Mouse (Mus musculus): ENCODE measurements around the gene Msi1. TPM values are rescaled to one million over a fixed set of nuclear protein-coding genes. Genes with fewer than 3 reads are reported as not detected.

Msi1 gene
- polyA plus RNA-seq, 1 experiment from 2014 or later, result 3.0 TPM

DNA sequence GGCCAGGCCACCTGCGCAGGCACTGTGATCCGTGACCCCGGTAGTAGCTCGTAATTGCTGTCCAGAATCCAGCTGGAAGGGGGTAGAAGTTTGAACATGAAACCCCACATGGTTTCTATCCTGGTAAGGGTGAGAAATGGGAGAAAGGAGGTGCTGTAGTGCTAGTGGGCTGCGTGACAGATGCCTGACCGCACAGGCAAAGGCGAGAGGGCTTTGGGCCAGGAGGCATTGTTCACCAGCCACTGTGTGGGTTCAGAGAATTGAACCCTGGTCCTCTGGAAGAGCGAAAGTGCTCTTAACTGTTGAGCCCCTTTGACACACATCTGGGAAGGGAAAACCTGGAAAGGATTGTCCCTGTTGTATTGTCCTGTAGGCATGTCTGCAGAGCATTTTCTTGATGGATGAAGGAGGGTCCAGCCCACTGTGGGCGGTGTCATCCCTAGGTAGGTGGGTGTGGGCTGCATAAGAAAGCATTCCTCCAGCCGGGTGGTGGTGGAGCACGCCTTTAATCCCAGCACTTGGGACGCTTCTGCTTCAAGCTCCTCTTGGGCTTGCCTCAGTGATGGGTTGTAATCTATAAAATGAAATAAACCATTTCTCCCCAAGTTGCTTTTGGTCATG, 46.8 kb downstream of the Msi1 start:
- Histone ChIP-seq H3K27me3 (replicated peaks; ENCODE audit: control insufficient read depth, insufficient read depth, low read length) (no peaks in the 10 kb centered on the region), H3K9ac (ENCODE audit: low read depth, low read length) (peak overlapping the region; percentile 57), H3K36me3 (ENCODE audit: control insufficient read depth, insufficient read depth, low read length) (no peaks in the 10 kb centered on the region), H3K9me3 (ENCODE audit: control insufficient read depth, low read length) (no peaks in the 10 kb centered on the region), H3K4me1 (ENCODE audit: control insufficient read depth, insufficient read depth, low read length) (peaks cover 4% of the 10 kb centered on the region; the same call in 1 of the 2 replicates), H3K4me3 (ENCODE audit: low read length) (peak overlapping the region; percentile 34), H3K27ac (ENCODE audit: low read length) (no peak overlapping the region), H3K4me2 (ENCODE audit: low read depth, low read length) (peak overlapping the region; percentile 49)
- peak; percentile 55 for ATAC-seq
- 38% methylated on average over 12 of the region's 12 CpGs for WGBS

DNA sequence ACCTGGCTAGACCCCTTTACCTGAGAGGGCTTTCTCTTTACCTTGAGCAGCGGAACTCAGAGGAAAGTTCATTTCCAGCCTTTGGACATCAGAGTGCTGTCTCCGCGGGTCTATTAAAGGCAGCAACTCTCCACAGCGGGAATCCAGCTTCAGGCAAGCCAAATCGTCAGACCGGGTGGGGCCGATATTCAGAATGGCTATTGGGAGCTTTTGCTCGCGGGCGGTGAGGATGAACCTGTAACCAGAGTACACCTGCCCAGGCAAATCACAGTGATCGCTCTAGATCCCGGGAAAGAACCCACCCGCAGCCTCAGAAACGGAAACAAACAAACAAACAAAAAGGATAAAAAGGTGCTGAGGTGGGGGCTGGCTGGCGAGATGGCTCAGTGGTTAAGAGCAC, 50.2 kb downstream of the Msi1 start:
- Histone ChIP-seq H3K27ac (ENCODE audit: low read length) (no peak overlapping the region), H3K9ac (ENCODE audit: low read depth, low read length) (no peak overlapping the region), H3K4me2 (ENCODE audit: low read depth, low read length) (no peak overlapping the region), H3K9me3 (ENCODE audit: control insufficient read depth, low read length) (no peaks in the 10 kb centered on the region), H3K4me1 (ENCODE audit: control insufficient read depth, insufficient read depth, low read length) (peaks cover 8% of the 10 kb centered on the region), H3K27me3 (replicated peaks; ENCODE audit: control insufficient read depth, insufficient read depth, low read length) (no peaks in the 10 kb centered on the region), H3K36me3 (ENCODE audit: control insufficient read depth, insufficient read depth, low read length) (no peaks in the 10 kb centered on the region), H3K4me3 (ENCODE audit: low read length) (no peak overlapping the region)
- no peak for ATAC-seq
- 60% methylated on average over 15 of the region's 15 CpGs for WGBS

DNA sequence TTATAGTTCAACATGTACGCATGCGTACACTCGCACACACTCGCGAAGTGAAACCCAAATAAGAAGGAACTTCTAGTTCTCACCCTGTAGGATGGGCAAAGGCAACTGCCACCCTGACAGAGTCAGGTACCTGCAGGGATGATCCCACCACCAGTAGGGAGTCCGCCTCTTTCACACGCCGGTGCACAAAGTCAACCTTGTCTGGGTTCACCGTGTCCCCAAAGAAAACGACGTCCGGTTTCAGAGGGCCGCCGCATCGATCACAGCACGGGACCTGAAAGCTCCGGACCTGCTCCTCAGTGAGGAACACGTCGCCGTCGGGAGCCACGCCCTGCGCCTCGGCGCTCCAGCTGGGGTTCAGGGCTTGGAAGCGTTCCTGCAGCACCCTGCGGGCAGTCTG, 50.7 kb downstream of the Msi1 start:
- ATAC-seq, result no peak
- Histone ChIP-seq H3K4me1 (ENCODE audit: control insufficient read depth, insufficient read depth, low read length) (peaks cover 8% of the 10 kb centered on the region), H3K4me2 (ENCODE audit: low read depth, low read length) (peak overlapping the region; percentile 21), H3K9me3 (ENCODE audit: control insufficient read depth, low read length) (no peaks in the 10 kb centered on the region), H3K27ac (ENCODE audit: low read length) (no peak overlapping the region), H3K4me3 (ENCODE audit: low read length) (peak overlapping the region; percentile 7; the same call in 1 of the 2 replicates), H3K36me3 (ENCODE audit: control insufficient read depth, insufficient read depth, low read length) (no peaks in the 10 kb centered on the region), H3K27me3 (replicated peaks; ENCODE audit: control insufficient read depth, insufficient read depth, low read length) (no peaks in the 10 kb centered on the region), H3K9ac (ENCODE audit: low read depth, low read length) (no peak overlapping the region; the same call in 1 of the 2 replicates)
- 31% methylated on average over 27 of the region's 27 CpGs for WGBS

DNA sequence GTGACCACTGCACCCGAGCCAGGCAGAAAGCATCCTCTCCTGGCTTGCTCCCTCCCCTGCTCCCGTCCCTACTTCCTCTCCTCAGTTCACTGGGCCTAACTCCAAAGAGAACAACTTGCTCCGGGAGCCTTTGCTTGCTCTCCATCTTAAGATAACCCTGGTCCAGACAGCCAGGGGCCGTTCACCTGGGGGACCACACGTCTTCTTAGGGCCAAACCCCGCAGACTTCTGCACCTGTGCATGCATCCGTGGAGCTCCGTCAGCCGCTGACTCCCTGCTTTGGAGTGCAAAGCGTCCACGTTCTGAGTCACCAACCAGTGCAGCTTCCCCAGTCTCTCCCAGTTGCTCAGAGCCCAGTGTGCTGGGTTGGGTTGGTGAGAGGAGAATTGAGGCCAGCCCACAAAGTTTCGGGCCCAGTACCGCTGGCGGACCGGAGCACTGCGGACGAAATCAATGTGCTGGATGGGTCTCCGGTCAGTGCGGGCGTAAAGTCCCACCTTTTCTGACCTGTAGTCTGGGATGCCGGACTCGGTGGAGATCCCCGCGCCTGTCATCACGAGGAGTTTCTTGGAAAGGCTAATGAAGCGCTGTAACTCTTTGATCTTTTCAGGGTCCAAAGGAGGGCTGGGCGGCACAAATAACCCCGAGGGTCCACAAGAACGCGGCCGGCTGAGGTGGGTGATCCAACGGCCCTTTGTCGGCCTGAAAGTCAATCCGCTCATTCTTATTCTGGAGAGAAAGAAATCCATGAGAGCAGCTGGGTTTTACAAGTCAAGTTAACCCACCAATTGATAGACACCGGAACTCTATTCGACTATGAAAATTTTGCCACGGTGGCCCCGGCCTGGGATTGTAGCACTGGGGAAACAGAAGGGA, 53.2 kb downstream of the Msi1 start:
- Histone ChIP-seq H3K4me2 (ENCODE audit: low read depth, low read length) (no peak overlapping the region), H3K4me1 (ENCODE audit: control insufficient read depth, insufficient read depth, low read length) (peaks cover 4% of the 10 kb centered on the region), H3K9ac (ENCODE audit: low read depth, low read length) (peak overlapping the region; percentile 23; the same call in 1 of the 2 replicates), H3K9me3 (ENCODE audit: control insufficient read depth, low read length) (no peaks in the 10 kb centered on the region), H3K27me3 (replicated peaks; ENCODE audit: control insufficient read depth, insufficient read depth, low read length) (no peaks in the 10 kb centered on the region), H3K36me3 (ENCODE audit: control insufficient read depth, insufficient read depth, low read length) (no peaks in the 10 kb centered on the region), H3K27ac (ENCODE audit: low read length) (no peak overlapping the region), H3K4me3 (ENCODE audit: low read length) (no peak overlapping the region)
- WGBS, result 53% methylated on average over 38 of the region's 38 CpGs
- ATAC-seq, result no peak

DNA sequence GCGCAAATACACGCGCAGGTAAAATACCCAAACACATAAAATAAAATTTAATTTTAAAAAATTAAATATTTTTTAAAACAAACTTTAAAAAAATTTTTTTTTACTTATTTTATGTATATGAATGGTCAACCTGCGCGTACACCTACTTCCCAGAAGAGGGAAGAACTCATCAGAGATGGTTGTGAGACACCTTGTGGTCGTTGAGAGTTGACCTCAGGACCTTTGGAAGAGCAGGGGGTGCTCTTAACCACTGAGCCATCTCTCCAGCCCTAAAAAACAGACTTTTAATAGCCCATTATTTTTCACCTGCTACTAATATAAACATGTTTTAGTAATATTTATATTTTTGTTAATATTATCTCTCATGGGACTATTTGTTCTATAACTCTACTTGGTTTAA, 54.0 kb downstream of the Msi1 start:
- H3K27ac ChIP-seq (ENCODE audit: low read length), result no peak overlapping the region
- no peak overlapping the region for H3K4me3 ChIP-seq (ENCODE audit: low read length)
- no peak for ATAC-seq
- 51% methylated on average over 6 of the region's 6 CpGs for WGBS
- no peak overlapping the region for H3K9ac ChIP-seq (ENCODE audit: low read depth, low read length)
- H3K9me3 ChIP-seq (ENCODE audit: control insufficient read depth, low read length), result no peaks in the 10 kb centered on the region
- H3K36me3 ChIP-seq (ENCODE audit: control insufficient read depth, insufficient read depth, low read length), result no peaks in the 10 kb centered on the region
- peaks cover 4% of the 10 kb centered on the region for H3K4me1 ChIP-seq (ENCODE audit: control insufficient read depth, insufficient read depth, low read length)
- H3K27me3 ChIP-seq (replicated peaks; ENCODE audit: control insufficient read depth, insufficient read depth, low read length), result no peaks in the 10 kb centered on the region
- no peak overlapping the region for H3K4me2 ChIP-seq (ENCODE audit: low read depth, low read length)

DNA sequence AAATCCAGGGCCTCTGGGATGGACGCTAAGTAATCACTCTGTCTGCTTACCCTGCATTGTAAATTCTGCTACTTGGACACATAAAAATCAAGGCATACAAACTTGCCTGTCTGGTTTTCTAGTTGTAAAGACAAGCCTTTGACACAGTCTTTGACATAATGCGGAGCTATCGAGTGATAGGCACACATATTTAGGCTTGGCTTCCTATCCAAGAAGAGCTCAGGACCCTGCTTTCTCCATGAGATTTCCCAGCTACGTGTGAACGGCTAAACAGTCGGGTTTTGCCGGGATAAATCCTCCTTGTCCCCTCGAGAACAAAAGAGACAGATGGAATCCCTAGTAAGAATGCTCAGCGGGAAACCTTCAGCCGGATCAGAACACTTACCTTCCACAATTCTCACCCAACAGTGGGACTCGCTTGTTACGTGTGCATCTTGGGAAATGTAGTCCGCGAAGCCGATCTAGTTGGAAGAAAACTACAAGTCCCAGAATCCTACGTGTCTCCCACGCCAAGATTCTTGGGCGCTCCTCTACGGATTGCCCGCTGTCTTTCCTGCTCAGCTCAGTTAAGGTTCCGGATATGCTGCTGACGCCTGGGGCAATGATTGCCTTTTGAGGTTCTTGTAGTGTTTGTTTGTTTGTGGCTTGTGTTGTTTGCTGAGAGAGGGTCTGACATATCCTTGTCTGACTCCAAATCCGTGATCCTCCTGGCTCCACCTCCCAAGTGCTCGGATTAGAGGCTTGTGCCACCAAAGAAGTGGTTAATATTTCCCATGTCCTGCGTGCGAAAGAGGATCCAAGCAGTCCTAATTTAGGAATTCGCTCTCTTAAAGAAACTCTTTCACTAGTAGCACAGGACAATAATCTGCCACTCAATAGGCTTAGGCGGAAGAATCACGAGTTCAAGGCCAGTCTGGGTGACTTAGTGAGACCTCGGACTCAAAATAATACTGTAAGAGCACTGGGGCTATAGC, 54.8 kb downstream of the Msi1 start, which contains the start of gene Sirt4:
TSS of gene Sirt4 (minus strand) at position 779 of the 974 bp plus-strand sequence.
- Histone ChIP-seq H3K9me3 (ENCODE audit: control insufficient read depth, low read length) (no peaks in the 10 kb centered on the region), H3K36me3 (ENCODE audit: control insufficient read depth, insufficient read depth, low read length) (no peaks in the 10 kb centered on the region), H3K9ac (ENCODE audit: low read depth, low read length) (peak within 1 kb of the TSS; percentile 76), H3K4me3 (ENCODE audit: low read length) (peak within 1 kb of the TSS; percentile 59), H3K4me2 (ENCODE audit: low read depth, low read length) (peak within 1 kb of the TSS; percentile 61), H3K4me1 (ENCODE audit: control insufficient read depth, insufficient read depth, low read length) (peaks cover 4% of the 10 kb centered on the region), H3K27me3 (replicated peaks; ENCODE audit: control insufficient read depth, insufficient read depth, low read length) (no peaks in the 10 kb centered on the region), H3K27ac (ENCODE audit: low read length) (peak within 1 kb of the TSS; percentile 69)
- WGBS, result 5% methylated on average over 30 of the region's 30 CpGs
- ATAC-seq, result peak; percentile 87

DNA sequence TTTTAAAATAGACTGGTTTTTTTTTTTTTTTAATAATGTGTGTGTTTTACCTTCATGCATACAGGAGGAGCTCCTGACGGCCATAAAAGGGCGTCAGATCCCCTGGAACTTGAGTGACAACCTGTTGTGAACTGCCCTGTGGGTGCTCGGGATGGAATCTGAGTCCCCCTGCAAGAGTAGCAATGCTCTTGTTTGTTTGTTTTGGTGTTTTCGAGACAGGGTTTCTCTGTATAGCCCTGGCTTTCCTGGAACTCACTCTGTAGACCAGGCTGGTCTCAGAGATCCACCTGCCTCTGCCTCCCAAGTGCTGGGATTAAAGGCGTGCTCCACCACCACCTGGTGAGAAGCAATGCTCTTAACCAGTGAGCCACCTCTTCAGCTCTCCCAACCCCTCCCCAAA, 55.6 kb downstream of the Msi1 start:
- H3K9me3 ChIP-seq (ENCODE audit: control insufficient read depth, low read length), result no peaks in the 10 kb centered on the region
- H3K36me3 ChIP-seq (ENCODE audit: control insufficient read depth, insufficient read depth, low read length), result no peaks in the 10 kb centered on the region
- ATAC-seq, result no peak
- H3K27ac ChIP-seq (ENCODE audit: low read length), result no peak overlapping the region; the same call in 1 of the 2 replicates
- peak overlapping the region; percentile 59; the same call in 1 of the 2 replicates for H3K4me3 ChIP-seq (ENCODE audit: low read length)
- H3K4me2 ChIP-seq (ENCODE audit: low read depth, low read length), result peak overlapping the region; percentile 61
- peak overlapping the region; percentile 76; the same call in 1 of the 2 replicates for H3K9ac ChIP-seq (ENCODE audit: low read depth, low read length)
- 61% methylated on average over 5 of the region's 5 CpGs for WGBS
- H3K27me3 ChIP-seq (replicated peaks; ENCODE audit: control insufficient read depth, insufficient read depth, low read length), result no peaks in the 10 kb centered on the region
- peaks cover 4% of the 10 kb centered on the region for H3K4me1 ChIP-seq (ENCODE audit: control insufficient read depth, insufficient read depth, low read length)

DNA sequence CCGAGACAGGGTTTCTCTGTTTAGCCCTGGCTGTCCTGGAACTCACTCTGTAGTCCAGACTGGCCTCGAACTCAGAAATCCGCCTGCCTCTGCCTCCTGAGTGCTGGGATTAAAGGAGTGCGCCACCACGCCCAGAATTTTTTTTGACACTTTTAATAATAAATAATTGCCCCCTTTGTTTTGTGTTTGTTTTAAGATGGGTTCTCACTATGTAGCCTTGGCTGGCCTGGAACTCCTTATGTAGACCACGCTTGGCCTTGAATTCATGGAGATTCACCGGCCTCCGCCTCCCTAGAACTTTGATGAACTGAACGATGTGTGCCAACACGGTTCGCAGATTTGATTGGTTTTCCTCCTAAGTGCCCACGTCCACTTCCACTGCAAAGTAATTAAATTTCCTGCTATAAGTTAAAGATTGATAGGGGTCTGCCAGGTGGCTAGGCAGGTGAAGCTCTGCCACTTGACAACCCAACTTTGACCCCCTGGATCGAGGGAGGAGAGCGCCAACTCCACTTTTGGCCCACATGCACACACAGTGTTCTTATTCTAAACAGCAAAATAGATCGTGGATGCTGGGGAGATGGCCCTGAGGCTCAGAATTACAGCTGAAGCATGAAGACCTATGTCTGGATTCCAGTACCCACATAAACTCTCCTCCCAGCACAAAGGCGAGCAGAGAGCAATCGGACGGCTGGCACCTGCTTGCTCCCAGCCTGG, 56.2 kb downstream of the Msi1 start:
- no peak overlapping the region for H3K27ac ChIP-seq (ENCODE audit: low read length)
- H3K27me3 ChIP-seq (replicated peaks; ENCODE audit: control insufficient read depth, insufficient read depth, low read length), result no peaks in the 10 kb centered on the region
- no peak for ATAC-seq
- no peak overlapping the region for H3K4me2 ChIP-seq (ENCODE audit: low read depth, low read length)
- H3K4me1 ChIP-seq (ENCODE audit: control insufficient read depth, insufficient read depth, low read length), result peaks cover 4% of the 10 kb centered on the region
- H3K36me3 ChIP-seq (ENCODE audit: control insufficient read depth, insufficient read depth, low read length), result no peaks in the 10 kb centered on the region
- no peak overlapping the region for H3K9ac ChIP-seq (ENCODE audit: low read depth, low read length)
- WGBS, result 78% methylated on average over 18 of the region's 18 CpGs
- H3K9me3 ChIP-seq (ENCODE audit: control insufficient read depth, low read length), result no peaks in the 10 kb centered on the region
- no peak overlapping the region for H3K4me3 ChIP-seq (ENCODE audit: low read length)

All from intestine, embryonic 16.5 days (tissue).